Mouse (Mus musculus): ENCODE data around the gene Rpl26. TPM values are rescaled to one million over a fixed set of nuclear protein-coding genes. Genes with fewer than 3 reads are reported as not detected.

Gene Rpl26
- polyA plus RNA-seq, 1 experiment from 2014 or later: 531 TPM

DNA sequence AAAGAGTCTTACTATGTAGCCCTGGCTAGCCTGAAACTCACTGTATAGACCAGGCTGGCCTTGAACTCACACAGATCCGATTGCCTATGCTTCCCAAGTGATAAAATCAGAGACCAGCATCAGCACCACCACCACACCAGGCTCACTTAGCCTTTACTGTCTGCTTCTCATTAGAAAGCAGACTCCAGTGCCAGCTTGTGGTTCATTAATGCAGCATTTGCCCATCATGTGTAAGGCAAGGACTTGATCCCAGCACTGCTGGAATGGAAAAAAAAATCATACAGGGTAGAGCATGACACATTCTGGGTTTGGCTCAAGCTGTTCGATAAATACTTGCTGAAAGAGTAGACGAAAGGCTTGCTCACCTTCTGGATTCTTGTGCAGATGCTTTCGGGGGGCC, 44.6 kb downstream of the Rpl26 start:
- no peak overlapping the region for H3K4me2 ChIP-seq (ENCODE audit: low read depth, low read length)
- no peak for TF ChIP-seq EP300 (IDR thresholded peaks at IDR 0.05; ENCODE audit: low read depth)
- no peak for TF ChIP-seq CTCF (IDR thresholded peaks at IDR 0.05; ENCODE audit: low read depth)
- no peaks in the 10 kb centered on the region for H3K4me1 ChIP-seq (ENCODE audit: insufficient read depth)
- ATAC-seq (no peak), DNase-seq (no peak)
- H3K36me3 ChIP-seq (replicated peaks; ENCODE audit: insufficient read depth, low read length): no peaks in the 10 kb centered on the region
- H3K9ac ChIP-seq (replicated peaks): no peak overlapping the region
- whole genome bisulfite sequencing (ENCODE audit: insufficient replicate concordance): 83% methylated on average over 4 of the region's 4 CpGs
- H3K27ac ChIP-seq (ENCODE audit: low read depth): no peak overlapping the region
- H3K4me3 ChIP-seq (ENCODE audit: low read depth, low read length): no peak overlapping the region
- H3K9me3 ChIP-seq (ENCODE audit: low read length): no peaks in the 10 kb centered on the region
- peaks cover 5% of the 10 kb centered on the region for H3K27me3 ChIP-seq (ENCODE audit: insufficient read depth, low read length)

- ATAC-seq: no peak
- Histone ChIP-seq H3K36me3 (replicated peaks; ENCODE audit: insufficient read depth, low read length) (no peaks in the 10 kb centered on the region), H3K9ac (replicated peaks) (no peak overlapping the region), H3K27me3 (ENCODE audit: insufficient read depth, low read length) (peaks cover 5% of the 10 kb centered on the region), H3K27ac (ENCODE audit: low read depth) (no peak overlapping the region), H3K4me3 (ENCODE audit: low read depth, low read length) (no peak overlapping the region), H3K9me3 (ENCODE audit: low read length) (no peaks in the 10 kb centered on the region), H3K4me2 (ENCODE audit: low read depth, low read length) (no peak overlapping the region), H3K4me1 (ENCODE audit: insufficient read depth) (no peaks in the 10 kb centered on the region)
- TF ChIP-seq EP300 (IDR thresholded peaks at IDR 0.05; ENCODE audit: low read depth): no peak
- no peak for TF ChIP-seq CTCF (IDR thresholded peaks at IDR 0.05; ENCODE audit: low read depth)
- 46% methylated on average over 16 of the region's 16 CpGs for WGBS (ENCODE audit: insufficient replicate concordance)
- DNase-seq: no peak
Measured at GRCm38 (mm10) chr11:68946806-68947440, 45.5 kb downstream of the Rpl26 start.

DNA sequence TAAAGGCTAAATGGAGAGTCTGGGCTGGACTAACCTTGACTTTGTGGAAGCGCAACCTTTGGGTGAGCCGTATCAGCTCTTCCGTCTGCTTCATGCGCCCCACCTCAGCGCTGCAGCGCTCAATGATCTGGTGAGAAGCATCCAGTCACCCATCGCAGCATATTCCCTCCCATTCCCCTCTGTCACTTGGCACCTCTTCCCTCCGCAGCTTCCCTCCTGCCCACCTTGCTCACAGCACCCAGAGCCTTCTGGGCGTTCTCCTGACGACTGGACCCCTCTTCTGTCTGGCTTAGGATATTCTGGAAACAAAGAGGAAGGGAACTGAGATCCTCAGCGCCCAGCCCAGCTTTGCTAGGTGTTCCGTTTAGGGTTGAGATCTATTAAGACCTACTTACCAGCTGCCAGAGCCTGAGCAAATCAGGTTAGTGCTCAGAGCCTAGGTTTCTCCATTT, 46.2 kb downstream of the Rpl26 start:
- TF ChIP-seq CTCF (IDR thresholded peaks at IDR 0.05; ENCODE audit: low read depth) (no peak), EP300 (IDR thresholded peaks at IDR 0.05; ENCODE audit: low read depth) (no peak)
- no peak overlapping the region for H3K9ac ChIP-seq (replicated peaks)
- no peaks in the 10 kb centered on the region for H3K4me1 ChIP-seq (ENCODE audit: insufficient read depth)
- H3K36me3 ChIP-seq (replicated peaks; ENCODE audit: insufficient read depth, low read length): no peaks in the 10 kb centered on the region
- no peaks in the 10 kb centered on the region for H3K9me3 ChIP-seq (ENCODE audit: low read length)
- peaks cover 5% of the 10 kb centered on the region for H3K27me3 ChIP-seq (ENCODE audit: insufficient read depth, low read length)
- WGBS (ENCODE audit: insufficient replicate concordance): 39% methylated on average over 12 of the region's 12 CpGs
- H3K27ac ChIP-seq (ENCODE audit: low read depth): no peak overlapping the region
- no peak overlapping the region for H3K4me3 ChIP-seq (ENCODE audit: low read depth, low read length)
- no peak for DNase-seq
- H3K4me2 ChIP-seq (ENCODE audit: low read depth, low read length): no peak overlapping the region
- ATAC-seq: no peak

- H3K36me3 ChIP-seq (replicated peaks; ENCODE audit: insufficient read depth, low read length): no peaks in the 10 kb centered on the region
- WGBS (ENCODE audit: insufficient replicate concordance): 30% methylated on average over 13 of the region's 13 CpGs
- peaks cover 8% of the 10 kb centered on the region for H3K4me1 ChIP-seq (ENCODE audit: insufficient read depth)
- peaks cover 35% of the 10 kb centered on the region for H3K27me3 ChIP-seq (ENCODE audit: insufficient read depth, low read length)
- ATAC-seq (no peak), DNase-seq (no peak)
- TF ChIP-seq CTCF (IDR thresholded peaks at IDR 0.05; ENCODE audit: low read depth) (no peak), EP300 (IDR thresholded peaks at IDR 0.05; ENCODE audit: low read depth) (no peak)
- H3K4me3 ChIP-seq (ENCODE audit: low read depth, low read length): peak overlapping the region; percentile 32; the same call in 1 of the 2 replicates
- peak overlapping the region; percentile 59 for H3K4me2 ChIP-seq (ENCODE audit: low read depth, low read length)
- no peak overlapping the region for H3K27ac ChIP-seq (ENCODE audit: low read depth)
- no peak overlapping the region for H3K9ac ChIP-seq (replicated peaks)
- no peaks in the 10 kb centered on the region for H3K9me3 ChIP-seq (ENCODE audit: low read length)
Measured at GRCm38 (mm10) chr11:68953903-68954302, 52.5 kb downstream of the Rpl26 start.

- Histone ChIP-seq H3K9ac (replicated peaks) (0 out of 2 replicates have a peak overlapping the region, but pooled peaks have one; percentile 16), H3K4me3 (ENCODE audit: low read depth, low read length) (peak overlapping the region; percentile 32)
- no peak for ATAC-seq
Measured at GRCm38 (mm10) chr11:68954408-68954807, 53.0 kb downstream of the Rpl26 start.

DNA sequence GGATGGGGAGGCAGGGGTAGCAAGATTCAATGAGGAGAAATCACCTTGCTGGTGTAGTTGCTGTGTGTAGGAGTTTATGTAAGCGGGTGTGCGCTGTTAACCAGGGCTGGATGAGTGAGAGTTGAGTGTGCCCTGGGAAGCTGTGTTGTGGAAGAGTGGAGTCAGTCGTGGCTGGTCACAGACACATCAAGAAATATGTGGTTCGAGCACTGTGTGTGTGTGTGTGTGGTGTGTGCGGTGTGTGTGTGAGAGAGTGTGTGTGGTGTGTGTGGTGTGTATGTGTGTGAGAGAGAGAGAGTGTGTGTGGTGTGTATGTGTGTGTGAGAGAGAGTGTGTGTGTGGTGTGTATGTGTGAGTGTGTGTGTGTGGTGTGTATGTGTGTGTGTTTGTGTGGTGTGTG, 54.1 kb downstream of the Rpl26 start:
- H3K4me2 ChIP-seq (ENCODE audit: low read depth, low read length): peak overlapping the region; percentile 59; the same call in 1 of the 2 replicates
- no peak for ATAC-seq
- H3K27ac ChIP-seq (ENCODE audit: low read depth): no peak overlapping the region
- WGBS (ENCODE audit: insufficient replicate concordance): 64% methylated on average over 5 of the region's 5 CpGs
- no peak overlapping the region for H3K4me3 ChIP-seq (ENCODE audit: low read depth, low read length)
- TF ChIP-seq CTCF (IDR thresholded peaks at IDR 0.05; ENCODE audit: low read depth): no peak
- TF ChIP-seq EP300 (IDR thresholded peaks at IDR 0.05; ENCODE audit: low read depth): no peak
- H3K27me3 ChIP-seq (ENCODE audit: insufficient read depth, low read length): peaks cover 35% of the 10 kb centered on the region
- H3K4me1 ChIP-seq (ENCODE audit: insufficient read depth): peaks cover 8% of the 10 kb centered on the region
- H3K36me3 ChIP-seq (replicated peaks; ENCODE audit: insufficient read depth, low read length): no peaks in the 10 kb centered on the region
- no peaks in the 10 kb centered on the region for H3K9me3 ChIP-seq (ENCODE audit: low read length)
- no peak for DNase-seq
- H3K9ac ChIP-seq (replicated peaks): no peak overlapping the region

More at GRCm38 (mm10) chr11:68954408-68954807, 53.0 kb downstream of the Rpl26 start:
- Histone ChIP-seq H3K27me3 (ENCODE audit: insufficient read depth, low read length) (peaks cover 35% of the 10 kb centered on the region), H3K36me3 (replicated peaks; ENCODE audit: insufficient read depth, low read length) (no peaks in the 10 kb centered on the region), H3K27ac (ENCODE audit: low read depth) (no peak overlapping the region), H3K4me2 (ENCODE audit: low read depth, low read length) (peak overlapping the region; percentile 59), H3K4me1 (ENCODE audit: insufficient read depth) (peaks cover 8% of the 10 kb centered on the region), H3K9me3 (ENCODE audit: low read length) (no peaks in the 10 kb centered on the region)
- TF ChIP-seq EP300 (IDR thresholded peaks at IDR 0.05; ENCODE audit: low read depth) (no peak), CTCF (IDR thresholded peaks at IDR 0.05; ENCODE audit: low read depth) (no peak)
- DNase-seq: no peak
- 3% methylated on average over 17 of the region's 17 CpGs for WGBS (ENCODE audit: insufficient replicate concordance)

Measured in liver, postnatal 0 days (tissue).